Mouse (Mus musculus) lung, postnatal 0 days (tissue): ENCODE measurements around the gene Fam83d. TPM values are rescaled to one million over a fixed set of nuclear protein-coding genes. Genes with fewer than 3 reads are reported as not detected.

ENCODE experiments used
- ATAC-seq: fragments of 200-750 bp; cut with Nextera tagmentation; 2 replicates; pipeline ENCODE4 v1.8.0; 2017; ENCODE audit warnings: moderate library complexity
- DNase-seq: peaks from one replicate; pipeline ENCODE4 v3.0.0-alpha.2; 2016; ENCODE audit warnings: low spot score
- H3K27ac ChIP-seq: fragments of 300-500 bp; sonication (generic); 2 replicates; pipeline ENCODE4 v1.5.1; 2014; ENCODE audit warnings: antibody characterized with exemption, mild to moderate bottlenecking, low read length, mixed read lengths
- H3K27me3 ChIP-seq: fragments of 300-500 bp; sonication (generic); replicated peaks from 2 replicates; pipeline ENCODE4 v1.6.1; 2014; ENCODE audit warnings: low read length, mixed read lengths; ENCODE audit not compliant: insufficient read depth
- H3K36me3 ChIP-seq: fragments of 300-500 bp; sonication (generic); 2 replicates; pipeline ENCODE4 v1.6.1; 2014; ENCODE audit warnings: low read length, mixed read lengths; ENCODE audit not compliant: insufficient read depth
- H3K4me1 ChIP-seq: fragments of 300-500 bp; sonication (generic); 2 replicates; pipeline ENCODE4 v1.6.1; 2014; ENCODE audit warnings: antibody characterized with exemption, low read depth, low read length, mixed read lengths; ENCODE audit not compliant: insufficient read depth
- H3K4me2 ChIP-seq: fragments of 300-500 bp; sonication (generic); replicated peaks from 2 replicates; pipeline ENCODE4 v1.6.1; 2014; ENCODE audit warnings: low read depth, mild to moderate bottlenecking, low read length, moderate library complexity, mixed read lengths
- H3K4me3 ChIP-seq: fragments of 300-500 bp; sonication (generic); 2 replicates; pipeline ENCODE4 v1.5.1; 2014; ENCODE audit warnings: low read depth, low read length
- H3K9ac ChIP-seq: fragments of 300-500 bp; sonication (generic); replicated peaks from 2 replicates; pipeline ENCODE4 v1.6.1; 2014; ENCODE audit warnings: low read depth, mild to moderate bottlenecking
- H3K9me3 ChIP-seq: fragments of 300-500 bp; sonication (generic); 2 replicates; pipeline ENCODE4 v1.6.1; 2016; ENCODE audit warnings: low read length, mixed read lengths
- CTCF ChIP-seq: IDR thresholded peaks from 2 replicates; pipeline ENCODE4 v1.5.1; 2016; ENCODE audit warnings: antibody characterized with exemption, mild to moderate bottlenecking
- EP300 ChIP-seq: IDR thresholded peaks from 2 replicates; pipeline ENCODE4 v1.6.1; 2016; ENCODE audit warnings: antibody characterized with exemption, mild to moderate bottlenecking, control low read depth
- WGBS: fragments of 180-500 bp; shearing (Covaris S2); extraction: QIAGEN DNeasy Blood & Tissue Kit; methylation state at CpG from one replicate; pipeline ENCODE4 v1.1.7; 2014; 5-methylcytosine and 5-hydroxymethylcytosine counted together
- polyA plus RNA-seq: library from polyadenylated mRNA; unstranded; fragments of >200 nt; fragmentation: Nextera tagmentation; extraction: Ambion mirVana; gene quantifications from 2 replicates; pipeline ENCODE4 v1.2.1, GENCODE M21; 2015

Fam83d gene
- polyA plus RNA-seq, 1 experiment from 2014 or later = 4.5 TPM

- 11% methylated on average over 6 of the region's 6 CpGs for WGBS
- 0 out of 2 replicates have a peak, but pooled peaks cover 3% of the 10 kb centered on the region for H3K4me1 ChIP-seq
- H3K9me3 ChIP-seq = no peaks in the 10 kb centered on the region
- no peaks in the 10 kb centered on the region for H3K27me3 ChIP-seq
- no peak for ATAC-seq
- no peak overlapping the region for H3K9ac ChIP-seq
- no peaks in the 10 kb centered on the region for H3K36me3 ChIP-seq
- TF ChIP-seq CTCF (no peak), EP300 (no peak)
- no peak overlapping the region for H3K4me3 ChIP-seq
- no peak overlapping the region for H3K27ac ChIP-seq
- no peak overlapping the region for H3K4me2 ChIP-seq
- no peak for DNase-seq
These were observed 44.1 kb upstream of the Fam83d start for GRCm38 (mm10) chr2:158723806-158724205.

GRCm38 (mm10) chr2:158726252-158726651, 41.6 kb upstream of the Fam83d start:
- 0 out of 2 replicates have a peak, but pooled peaks cover 3% of the 10 kb centered on the region for H3K4me1 ChIP-seq
- H3K9ac ChIP-seq = no peak overlapping the region
- no peaks in the 10 kb centered on the region for H3K27me3 ChIP-seq
- no peak for TF ChIP-seq EP300
- TF ChIP-seq CTCF = peak; percentile 25; the same call in 1 of the 2 replicates
- DNase-seq = no peak
- H3K27ac ChIP-seq = no peak overlapping the region
- no peak for ATAC-seq
- no peaks in the 10 kb centered on the region for H3K36me3 ChIP-seq
- no peak overlapping the region for H3K4me2 ChIP-seq
- no peak overlapping the region for H3K4me3 ChIP-seq
- no peaks in the 10 kb centered on the region for H3K9me3 ChIP-seq
- WGBS = 68% methylated on average over 6 of the region's 6 CpGs

- Histone ChIP-seq H3K4me3 (no peak overlapping the region), H3K27me3 (no peaks in the 10 kb centered on the region), H3K4me1 (0 out of 2 replicates have a peak, but pooled peaks cover 1% of the 10 kb centered on the region), H3K9me3 (no peaks in the 10 kb centered on the region), H3K9ac (no peak overlapping the region), H3K27ac (no peak overlapping the region), H3K4me2 (no peak overlapping the region), H3K36me3 (no peaks in the 10 kb centered on the region)
- TF ChIP-seq EP300 (no peak), CTCF (no peak)
- 37% methylated on average over 7 of the region's 7 CpGs for WGBS
- no peak; the same call in 1 of the 2 replicates for ATAC-seq
- DNase-seq = peak; percentile 63
These were observed 39.7 kb upstream of the Fam83d start for GRCm38 (mm10) chr2:158728061-158728815.

- Histone ChIP-seq H3K9ac (no peak overlapping the region), H3K36me3 (no peaks in the 10 kb centered on the region), H3K4me3 (no peak overlapping the region), H3K9me3 (no peaks in the 10 kb centered on the region), H3K4me2 (no peak overlapping the region), H3K27ac (no peak overlapping the region), H3K4me1 (peaks cover 6% of the 10 kb centered on the region; the same call in 1 of the 2 replicates), H3K27me3 (no peaks in the 10 kb centered on the region)
- no peak for DNase-seq
- no peak for ATAC-seq
- 69% methylated on average over 3 of the region's 3 CpGs for WGBS
- TF ChIP-seq EP300 (no peak), CTCF (no peak)
These were observed 37.0 kb upstream of the Fam83d start for GRCm38 (mm10) chr2:158730896-158731295.

GRCm38 (mm10) chr2:158732521-158732920, 35.4 kb upstream of the Fam83d start:
- H3K9ac ChIP-seq = no peak overlapping the region
- H3K4me2 ChIP-seq = no peak overlapping the region
- 87% methylated on average over 9 of the region's 9 CpGs for WGBS
- no peaks in the 10 kb centered on the region for H3K9me3 ChIP-seq
- no peaks in the 10 kb centered on the region for H3K36me3 ChIP-seq
- no peak for DNase-seq
- TF ChIP-seq CTCF = no peak
- TF ChIP-seq EP300 = no peak
- no peak for ATAC-seq
- H3K27me3 ChIP-seq = no peaks in the 10 kb centered on the region
- H3K4me1 ChIP-seq = peaks cover 6% of the 10 kb centered on the region; the same call in 1 of the 2 replicates
- H3K27ac ChIP-seq = no peak overlapping the region
- H3K4me3 ChIP-seq = no peak overlapping the region

GRCm38 (mm10) chr2:158733136-158733535, 34.8 kb upstream of the Fam83d start:
- H3K27me3 ChIP-seq = no peaks in the 10 kb centered on the region
- no peak overlapping the region for H3K9ac ChIP-seq
- no peaks in the 10 kb centered on the region for H3K36me3 ChIP-seq
- no peak overlapping the region for H3K4me2 ChIP-seq
- DNase-seq (no peak), ATAC-seq (no peak)
- WGBS = 63% methylated on average over 4 of the region's 4 CpGs
- H3K4me3 ChIP-seq = no peak overlapping the region
- H3K27ac ChIP-seq = 0 out of 2 replicates have a peak overlapping the region, but pooled peaks have one; percentile 9
- no peaks in the 10 kb centered on the region for H3K9me3 ChIP-seq
- TF ChIP-seq EP300 (no peak), CTCF (no peak)
- H3K4me1 ChIP-seq = peaks cover 6% of the 10 kb centered on the region; the same call in 1 of the 2 replicates
